Mouse (Mus musculus) kidney, adult 2 months (tissue): ENCODE results near the gene Etl4. TPM values are rescaled to one million over a fixed set of nuclear protein-coding genes. Genes with fewer than 3 reads are reported as not detected.
A peak's percentile ranks its signal among the peaks of the same experiment; 100 is the strongest.

ENCODE experiments used
- DNase-seq: peaks from one replicate; pipeline ENCODE4 v3.0.0; 2021
- H3K27ac ChIP-seq: fragments of 200-500 bp; 2 replicates; pipeline ENCODE4 v1.5.1; 2012; ENCODE audit warnings: low read depth, low read length, control low read depth, inconsistent platforms; ENCODE audit not compliant: insufficient read depth
- H3K27me3 ChIP-seq: fragments of 200-500 bp; replicated peaks from 2 replicates; pipeline ENCODE4 v1.6.1; 2012; ENCODE audit warnings: mild to moderate bottlenecking, moderate library complexity, low read length, inconsistent platforms; ENCODE audit not compliant: control insufficient read depth, insufficient read depth
- H3K36me3 ChIP-seq: fragments of 200-500 bp; 2 replicates; pipeline ENCODE4 v1.6.1; 2012; ENCODE audit warnings: mild to moderate bottlenecking, moderate library complexity, low read length, inconsistent platforms; ENCODE audit not compliant: control insufficient read depth, insufficient read depth
- H3K4me1 ChIP-seq: fragments of 200-500 bp; 2 replicates; pipeline ENCODE4 v1.6.1; 2011; ENCODE audit warnings: low read length; ENCODE audit not compliant: control insufficient read depth, insufficient read depth
- H3K4me3 ChIP-seq: fragments of 200-500 bp; 2 replicates; pipeline ENCODE4 v1.5.1; 2011; ENCODE audit warnings: mild to moderate bottlenecking, low read depth, low read length, control low read depth; ENCODE audit not compliant: insufficient read depth
- CTCF ChIP-seq: fragments of 200-500 bp; conservative IDR thresholded peaks from 2 replicates; pipeline ENCODE4 v1.5.1; 2011; ENCODE audit warnings: low read depth, mild to moderate bottlenecking, control low read depth, low read length, moderate library complexity, mixed read lengths; ENCODE audit not compliant: insufficient read depth, insufficient read length
- POLR2A ChIP-seq: fragments of 200-500 bp; IDR thresholded peaks from one replicate; pipeline ENCODE4 v1.6.1; 2011; ENCODE audit warnings: low read depth, low read length, control low read depth
- WGBS: fragments of 180-500 bp; shearing (Covaris S2); methylation state at CpG from one replicate; pipeline ENCODE4 v1.1.7; 2018; 5-methylcytosine and 5-hydroxymethylcytosine counted together
- polyA plus RNA-seq: library from polyadenylated mRNA; depleted of rRNA; stranded (reverse); fragments of >200 nt; gene quantifications from 2 replicates; pipeline ENCODE4 v1.2.3, GENCODE M21; 2012

The Etl4 gene
- polyA plus RNA-seq, 1 experiment, result 21.4 TPM

DNA sequence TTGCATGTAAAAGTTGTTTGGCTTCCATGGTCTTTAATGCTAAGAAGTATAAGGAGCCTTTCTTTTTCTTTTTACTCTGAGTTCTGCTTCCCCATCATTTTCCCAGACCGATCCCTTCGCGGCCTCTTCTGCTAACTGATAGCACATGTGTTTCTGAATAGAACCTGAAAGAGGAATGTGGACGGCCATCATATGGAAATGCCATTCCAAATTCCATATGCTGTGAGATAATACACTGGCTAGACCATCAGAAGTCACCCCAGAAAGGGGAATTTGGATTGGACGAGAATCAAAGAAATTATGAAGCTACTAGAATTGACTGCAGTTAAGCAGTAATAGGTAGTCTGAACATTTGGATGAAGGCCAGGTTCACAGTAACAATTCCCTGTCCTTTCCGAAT lies 694.4 kb downstream of the Etl4 start:
- H3K27me3 ChIP-seq, result no peaks in the 10 kb centered on the region
- no peak overlapping the region for H3K4me3 ChIP-seq
- WGBS, result 85% methylated on average over 6 of the region's 6 CpGs
- no peaks in the 10 kb centered on the region for H3K4me1 ChIP-seq
- no peak overlapping the region for H3K27ac ChIP-seq
- no peak for DNase-seq
- TF ChIP-seq POLR2A (no peak), CTCF (no peak)
- H3K36me3 ChIP-seq, result no peaks in the 10 kb centered on the region

DNA sequence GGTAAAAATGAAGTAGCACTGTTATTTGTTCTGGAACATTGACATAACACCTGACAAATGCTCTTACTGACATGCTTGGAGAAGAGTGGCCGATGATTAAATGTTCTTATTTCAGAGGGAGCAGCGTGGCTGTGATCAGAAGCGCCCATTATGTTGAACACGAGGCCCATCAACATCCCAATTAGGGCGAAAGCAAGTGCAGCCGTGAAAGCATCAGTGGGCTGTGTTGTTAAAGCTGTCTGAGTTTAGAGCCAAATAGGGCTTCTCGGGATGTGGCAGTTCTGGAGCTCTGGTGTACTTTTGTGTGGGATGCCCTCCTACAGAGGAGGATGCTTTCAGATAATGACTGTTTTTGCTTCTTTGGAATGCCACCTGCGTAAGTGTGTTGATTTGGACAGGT lies 699.6 kb downstream of the Etl4 start:
- Histone ChIP-seq H3K4me1 (no peaks in the 10 kb centered on the region), H3K36me3 (no peaks in the 10 kb centered on the region), H3K4me3 (no peak overlapping the region), H3K27ac (no peak overlapping the region), H3K27me3 (no peaks in the 10 kb centered on the region)
- 83% methylated on average over 8 of the region's 8 CpGs for WGBS
- no peak for TF ChIP-seq CTCF
- no peak for TF ChIP-seq POLR2A
- DNase-seq, result no peak

DNA sequence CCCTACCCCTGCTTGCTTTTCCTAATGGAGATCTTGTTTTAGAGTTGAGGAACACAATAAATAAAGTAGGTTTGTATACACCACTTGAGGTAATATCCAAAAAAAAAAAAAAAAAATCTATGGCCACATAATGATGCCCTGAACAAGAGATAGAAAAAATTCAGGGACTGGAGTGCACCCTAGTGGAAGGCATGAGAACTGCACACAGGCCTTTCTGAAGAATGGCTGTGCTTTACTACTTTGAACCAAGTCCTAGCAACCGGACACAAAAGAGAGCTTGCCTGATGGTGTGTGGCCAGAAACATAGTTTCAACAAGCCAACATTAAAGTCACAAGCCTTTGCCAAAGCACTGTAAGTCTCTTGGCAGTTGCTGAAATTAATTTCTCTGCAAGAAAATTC lies 706.4 kb downstream of the Etl4 start:
- no peak overlapping the region for H3K27ac ChIP-seq
- TF ChIP-seq POLR2A, result no peak
- peak; percentile 70 for TF ChIP-seq CTCF
- no peak overlapping the region for H3K4me3 ChIP-seq
- 48% methylated on average over 1 of the region's 1 CpGs for WGBS
- H3K27me3 ChIP-seq, result no peaks in the 10 kb centered on the region
- no peaks in the 10 kb centered on the region for H3K4me1 ChIP-seq
- H3K36me3 ChIP-seq, result no peaks in the 10 kb centered on the region
- peak; percentile 70 for DNase-seq

DNA sequence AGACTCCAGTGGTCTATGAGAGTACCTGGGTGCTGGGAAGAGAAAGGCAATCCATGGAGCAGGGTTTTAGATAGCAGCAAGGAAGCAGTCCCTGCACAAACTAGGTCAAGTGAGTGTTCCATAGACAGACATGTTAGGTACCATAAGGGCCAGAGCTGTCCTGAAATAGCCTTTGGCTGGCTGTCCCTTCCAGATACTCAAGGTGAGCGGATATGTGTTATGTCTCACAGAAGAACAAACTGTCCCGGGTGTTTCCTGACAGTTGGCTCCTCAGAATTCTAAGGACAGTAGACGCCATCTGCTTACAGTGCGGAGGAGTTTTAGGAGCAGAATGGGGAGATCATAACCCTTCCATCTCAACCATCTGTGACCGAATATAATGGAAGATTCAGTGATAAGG lies 708.8 kb downstream of the Etl4 start:
- Histone ChIP-seq H3K27ac (no peak overlapping the region), H3K4me3 (no peak overlapping the region), H3K4me1 (no peaks in the 10 kb centered on the region), H3K36me3 (no peaks in the 10 kb centered on the region), H3K27me3 (no peaks in the 10 kb centered on the region)
- 85% methylated on average over 5 of the region's 5 CpGs for WGBS
- no peak for DNase-seq
- no peak for TF ChIP-seq CTCF
- no peak for TF ChIP-seq POLR2A

DNA sequence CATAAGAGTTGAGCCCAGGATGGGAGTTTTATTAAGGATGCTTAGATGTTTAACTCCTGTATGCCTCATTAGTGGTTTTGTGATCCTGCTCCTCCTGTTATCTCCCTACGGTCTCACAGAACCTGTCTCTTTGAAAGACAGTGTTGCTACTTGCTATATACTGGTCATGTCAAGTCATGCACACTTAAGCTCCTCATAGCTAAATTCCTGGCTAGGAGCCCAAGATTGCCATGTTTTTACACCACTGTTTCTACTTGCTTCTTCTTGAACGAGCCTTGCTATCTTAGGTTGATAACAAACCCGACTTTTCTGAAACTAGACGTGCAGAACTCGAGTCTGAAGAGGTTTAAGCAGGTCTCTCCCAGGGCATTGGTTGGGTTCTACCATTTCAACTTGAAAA lies 710.3 kb downstream of the Etl4 start:
- no peaks in the 10 kb centered on the region for H3K27me3 ChIP-seq
- TF ChIP-seq CTCF, result no peak
- TF ChIP-seq POLR2A, result no peak
- 88% methylated on average over 5 of the region's 5 CpGs for WGBS

DNA sequence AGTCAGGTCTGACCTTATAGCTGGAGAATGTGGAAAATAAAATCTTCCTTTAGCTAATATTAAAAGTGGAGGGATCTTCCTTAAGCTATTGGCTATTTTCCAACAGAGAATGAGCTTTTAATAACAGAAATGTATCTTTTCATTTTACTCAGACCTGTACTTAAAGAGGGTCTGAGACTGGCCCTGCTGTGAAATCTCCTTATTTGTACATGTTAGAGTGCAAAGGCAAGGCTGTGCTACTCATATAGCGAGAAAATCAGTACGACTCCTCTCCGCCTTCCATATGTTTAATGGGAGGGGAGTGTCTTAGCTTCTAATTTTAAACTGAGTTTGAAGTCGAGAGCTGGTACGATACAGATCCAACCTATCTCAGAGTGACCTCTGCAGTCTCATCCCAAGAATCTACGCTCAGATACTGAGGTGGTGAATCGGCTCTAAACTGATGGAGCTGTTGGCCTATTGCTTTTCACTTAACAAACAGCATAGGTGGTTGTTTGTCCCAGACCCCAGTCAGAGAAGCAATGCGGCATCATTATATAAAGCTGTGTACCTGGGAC lies 719.7 kb downstream of the Etl4 start:
- no peak overlapping the region for H3K27ac ChIP-seq
- no peaks in the 10 kb centered on the region for H3K27me3 ChIP-seq
- DNase-seq, result no peak
- TF ChIP-seq POLR2A, result no peak
- no peak for TF ChIP-seq CTCF
- 91% methylated on average over 8 of the region's 8 CpGs for WGBS
- no peaks in the 10 kb centered on the region for H3K36me3 ChIP-seq
- H3K4me3 ChIP-seq, result no peak overlapping the region
- H3K4me1 ChIP-seq, result no peaks in the 10 kb centered on the region

More for the DNA sequence above, 710.3 kb downstream of the Etl4 start:
- Histone ChIP-seq H3K4me3 (no peak overlapping the region), H3K4me1 (no peaks in the 10 kb centered on the region), H3K36me3 (no peaks in the 10 kb centered on the region), H3K27ac (no peak overlapping the region)
- DNase-seq, result no peak

DNA sequence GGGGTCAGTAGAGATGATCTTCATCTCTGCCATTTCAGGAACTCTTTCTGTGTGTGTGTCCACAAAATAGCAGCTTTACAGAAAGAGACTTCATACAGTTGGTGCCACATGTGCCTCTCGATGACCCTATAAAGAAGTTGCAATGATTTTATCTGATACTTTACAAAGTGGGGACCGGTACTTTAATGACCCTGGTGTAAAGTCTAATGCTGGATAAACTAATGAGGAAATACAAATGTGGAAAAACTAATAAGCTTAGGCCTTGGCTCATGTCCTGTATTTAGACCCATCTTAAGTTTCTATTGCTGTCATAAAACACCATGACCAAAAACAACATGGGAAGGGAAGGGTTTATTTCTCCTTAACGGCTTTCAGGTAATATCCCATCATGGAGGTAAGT lies 729.0 kb downstream of the Etl4 start:
- Histone ChIP-seq H3K27me3 (no peaks in the 10 kb centered on the region), H3K4me1 (no peaks in the 10 kb centered on the region), H3K36me3 (no peaks in the 10 kb centered on the region), H3K4me3 (no peak overlapping the region), H3K27ac (no peak overlapping the region)
- DNase-seq, result no peak
- 67% methylated on average over 3 of the region's 3 CpGs for WGBS
- no peak for TF ChIP-seq CTCF
- no peak for TF ChIP-seq POLR2A

DNA sequence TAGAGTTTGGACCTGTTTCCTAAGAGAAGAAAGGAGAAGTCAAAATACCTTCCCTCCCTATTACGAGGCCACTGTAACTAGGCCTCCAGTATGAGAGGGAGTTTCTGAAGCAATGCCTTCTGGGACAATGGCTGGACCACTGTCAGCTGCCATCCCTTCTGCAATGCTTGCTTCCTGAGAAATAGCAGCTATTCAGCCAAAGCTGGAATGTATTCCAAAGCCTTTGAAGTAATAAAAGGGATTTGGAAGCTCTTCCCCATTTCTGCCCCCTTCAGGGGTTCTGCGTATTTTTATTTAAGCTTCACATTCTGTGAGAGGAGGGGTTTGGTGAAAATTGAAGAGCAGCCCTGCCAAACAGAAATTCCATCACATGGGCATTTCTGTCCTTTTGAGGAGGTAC lies 730.1 kb downstream of the Etl4 start:
- no peak overlapping the region for H3K4me3 ChIP-seq
- no peaks in the 10 kb centered on the region for H3K27me3 ChIP-seq
- TF ChIP-seq CTCF, result no peak
- no peak for TF ChIP-seq POLR2A
- no peaks in the 10 kb centered on the region for H3K36me3 ChIP-seq
- no peak for DNase-seq
- WGBS, result 79% methylated on average over 2 of the region's 2 CpGs
- no peak overlapping the region for H3K27ac ChIP-seq
- H3K4me1 ChIP-seq, result no peaks in the 10 kb centered on the region
